Comparison of ENCODE assay signal across 21 mouse cellular contexts in genomic region chr11:102373646-102374045, GRCm38 (mm10). TPM values are rescaled to one million over a fixed set of nuclear protein-coding genes. Genes with fewer than 3 reads are reported as not detected.
A peak's percentile ranks its signal among the peaks of the same experiment; 100 is the strongest.
DNase-seq lines count a peak whose midpoint lies in the region; ATAC-seq lines count a peak whose summit lies in the region.
"Had no signal": no experiment of that assay in that cellular context is flagged by ENCODE, and none has a peak within 500 bp of the region (broad histone marks: within the 10 kb centered on the region; RNA-seq: fewer than 3 reads in every experiment).

No protein-coding gene starts in this region.

- H3K4me2 ChIP-seq in heart, embryonic 12.5 days, result peak overlapping the region; percentile 36
- H3K4me2 ChIP-seq: embryonic facial prominence, embryonic 13.5 days; limb, embryonic 12.5 days had no signal

- peaks cover 23% of the 10 kb centered on the region for H3K27me3 ChIP-seq in heart, embryonic 12.5 days (replicated peaks)

- 26% methylated on average over 2 of the region's 2 CpGs for WGBS in heart, embryonic 12.5 days

- no peaks in the 10 kb centered on the region for H3K36me3 ChIP-seq in heart, embryonic 12.5 days
- H3K36me3 ChIP-seq: embryonic facial prominence, embryonic 13.5 days; limb, embryonic 12.5 days had no signal

- H3K9me3 ChIP-seq in heart, embryonic 12.5 days (replicated peaks), result peaks cover under 1% of the 10 kb centered on the region; the same call in 1 of the 2 replicates
- H3K9me3 ChIP-seq: embryonic facial prominence, embryonic 13.5 days; limb, embryonic 12.5 days had no signal

- no peak overlapping the region for H3K9ac ChIP-seq in heart, embryonic 12.5 days
- H3K9ac ChIP-seq: embryonic facial prominence, embryonic 13.5 days; limb, embryonic 12.5 days had no signal

- no peak for ATAC-seq in heart, embryonic 12.5 days (ENCODE audit: insufficient number of reproducible peaks, low FRiP score)
- ATAC-seq: hindbrain, embryonic 16.5 days had no signal

- peaks cover 27% of the 10 kb centered on the region for H3K4me1 ChIP-seq in heart, embryonic 12.5 days (replicated peaks)

- H3K27ac ChIP-seq in heart, embryonic 12.5 days (ENCODE audit: poor library complexity, severe bottlenecking), result peak overlapping the region; percentile 64
- H3K27ac ChIP-seq: embryonic facial prominence, embryonic 13.5 days; layer of hippocampus, adult 2 months; left cerebral cortex, adult 2 months had no signal

- DNase-seq in heart, adult 8-10 months (ENCODE audit: low spot score), result no peak
- DNase-seq in spleen, postnatal 4 days (ENCODE audit: low spot score in 2 of 2), result peak; percentile 19 to 67
- DNase-seq in spleen, postnatal 36 days (ENCODE audit: low spot score in 2 of 2), result no peak
- DNase-seq in liver, result peak; percentile 45
- no peak for DNase-seq in right cerebral cortex, adult 2 months (ENCODE audit: low spot score in 2 of 2)
- no peak for DNase-seq in layer of hippocampus, adult 9-10 months (ENCODE audit: low spot score)
- no peak for DNase-seq in cerebellum, postnatal 14 days
- DNase-seq: adrenal gland, adult 2 months; cerebellum, adult 11 months; kidney, adult 18-20 months; kidney, postnatal 10 days; right cerebral cortex, postnatal 25 days; thymus, postnatal 25 days had no signal

- peak overlapping the region; percentile 4; the same call in 1 of the 2 replicates for H3K4me3 ChIP-seq in heart, embryonic 12.5 days
- H3K4me3 ChIP-seq: embryonic facial prominence, embryonic 13.5 days; layer of hippocampus, adult 2 months; left cerebral cortex, adult 2 months; limb, embryonic 12.5 days had no signal

RNA-seq across cellular contexts. Expression of gene Slc4a1, which starts 7.6 kb away (rescaled TPM):
- 114 and 116 TPM in 2 replicates for polyA plus RNA-seq in heart, embryonic 12.5 days (2016; fragmentation: Nextera tagmentation; extraction: Ambion mirVana)
- 1 to 10 TPM in 2 of 4 experiments, under 1 TPM in 2; 0.19 to 4.5 (median 1.5) TPM for total RNA-seq in heart, adult 8-10 months (2022)
- polyA plus RNA-seq: testis, adult 2 months had no signal

RNA-seq across cellular contexts. Expression of gene Rundc3a, which starts 19.6 kb away (rescaled TPM):
- polyA plus RNA-seq in heart, embryonic 12.5 days (2016; fragmentation: Nextera tagmentation; extraction: Ambion mirVana), result 1.7 and 1.8 TPM in 2 replicates
- under 1 TPM in 1 of 4 experiments, not detected in 3; 0.16 TPM for total RNA-seq in heart, adult 8-10 months (2022)
- total RNA-seq: megakaryocyte progenitor cell, adult 5-6 weeks had no signal

RNA-seq across cellular contexts. Expression of gene Slc25a39, which starts 34.1 kb away (rescaled TPM):
- 253 and 260 TPM in 2 replicates for polyA plus RNA-seq in heart, embryonic 12.5 days (2016; fragmentation: Nextera tagmentation; extraction: Ambion mirVana)
- 100 to 1,000 TPM; 174 to 204 (median 197) TPM for total RNA-seq in heart, adult 8-10 months (2022)

RNA-seq across cellular contexts. Expression of gene Ubtf, which starts 54.1 kb away (rescaled TPM):
- polyA plus RNA-seq in heart, embryonic 12.5 days (2016; fragmentation: Nextera tagmentation; extraction: Ambion mirVana), result 65.4 and 68.6 TPM in 2 replicates
- total RNA-seq in heart, adult 8-10 months (2022), result 10 to 100 TPM; 48.6 to 59.7 (median 52.1) TPM

RNA-seq across cellular contexts. Expression of gene Grn, which starts 56.5 kb away (rescaled TPM):
- 189 and 191 TPM in 2 replicates for polyA plus RNA-seq in heart, embryonic 12.5 days (2016; fragmentation: Nextera tagmentation; extraction: Ambion mirVana)
- total RNA-seq in heart, adult 8-10 months (2022), result 10 to 100 TPM; 76.5 to 84.8 (median 79.6) TPM

Comparison
In these comparisons a context has a peak if more than half of its experiments do, and no peak if none do; other contexts are left out.
1. DNase-seq: peak in spleen, postnatal 4 days (2 of 2) and liver (single experiment); none in heart, adult 8-10 months (single experiment), spleen, postnatal 36 days (0 of 2), right cerebral cortex, adult 2 months (0 of 2), layer of hippocampus, adult 9-10 months (single experiment) and cerebellum, postnatal 14 days (0 of 2).